Mouse (Mus musculus) myocyte (in vitro differentiated cells): ENCODE measurements at regions not wholly inside any gene's neighbourhood (a gene's known extent, or its start where the extent isn't known, plus 50 kb on each side); places are given as distances from the start of the nearest gene placed in this dataset.
A peak's percentile ranks its signal among the peaks of the same experiment; 100 is the strongest.

Source experiments
- H3K27me3 ChIP-seq: one replicate; pipeline ENCODE4 v1.6.1; 2011; ENCODE audit not compliant: control insufficient read depth, insufficient read depth, insufficient read length
- H3K36me3 ChIP-seq: one replicate; pipeline ENCODE4 v1.6.1; 2011; ENCODE audit not compliant: control insufficient read depth, insufficient read depth
- H3K4me2 ChIP-seq: one replicate; pipeline ENCODE4 v1.6.1; 2011; ENCODE audit warnings: low read depth, control low read depth
- H3K4me3 ChIP-seq: one replicate; pipeline ENCODE4 v1.5.1; 2011; ENCODE audit warnings: mild to moderate bottlenecking, control low read depth, moderate library complexity
- H3K79me2 ChIP-seq: one replicate; pipeline ENCODE4 v1.6.1; 2011; ENCODE audit not compliant: control insufficient read depth, insufficient read depth
- H3ac ChIP-seq: one replicate; pipeline ENCODE4 v1.6.1; 2011; ENCODE audit not compliant: control insufficient read depth, insufficient read length
- CEBPB ChIP-seq: IDR thresholded peaks from 2 replicates; pipeline ENCODE4 v1.6.1; 2011; ENCODE audit warnings: mild to moderate bottlenecking, moderate library complexity; ENCODE audit not compliant: poor library complexity, insufficient read depth, severe bottlenecking
- E2F4 ChIP-seq: IDR thresholded peaks from one replicate; pipeline ENCODE4 v1.6.1; 2011; ENCODE audit warnings: mild to moderate bottlenecking, control low read depth, moderate library complexity; ENCODE audit not compliant: insufficient read depth
- MAX ChIP-seq: IDR thresholded peaks from one replicate; pipeline ENCODE4 v1.6.1; 2011; ENCODE audit warnings: low read depth, mild to moderate bottlenecking, control low read depth
- MYOD1 ChIP-seq, 3 experiments: IDR thresholded peaks; one replicate each; pipeline ENCODE4 v1.6.1; 2011; ENCODE audit warnings: control low read depth in 2 of 3, low read depth in 2 of 3, mild to moderate bottlenecking in 2 of 3, moderate library complexity in 1 of 3; ENCODE audit not compliant: insufficient read length in 2 of 3, control insufficient read depth in 1 of 3
- MYOG ChIP-seq, 3 experiments: IDR thresholded peaks; one replicate each; pipeline ENCODE4 v1.6.1; 2011; ENCODE audit warnings: control low read depth in 2 of 3, low read depth in 2 of 3, mild to moderate bottlenecking in 2 of 3; ENCODE audit not compliant: insufficient read length in 2 of 3, control insufficient read depth in 1 of 3, insufficient read depth in 1 of 3
- POLR2A ChIP-seq: IDR thresholded peaks from one replicate; pipeline ENCODE4 v1.6.1; 2011; ENCODE audit warnings: low read depth, mild to moderate bottlenecking, control low read depth, moderate library complexity; ENCODE audit not compliant: insufficient read length
- POLR2AphosphoS2 ChIP-seq: IDR thresholded peaks from one replicate; pipeline ENCODE4 v1.6.1; 2011; ENCODE audit warnings: low read depth, control low read depth; ENCODE audit not compliant: insufficient read length
- REST ChIP-seq: IDR thresholded peaks from one replicate; pipeline ENCODE4 v1.6.1; 2011; ENCODE audit warnings: mild to moderate bottlenecking, control low read depth, moderate library complexity; ENCODE audit not compliant: insufficient read depth, insufficient read length
- SRF ChIP-seq: IDR thresholded peaks from one replicate; pipeline ENCODE4 v1.6.1; 2011; ENCODE audit warnings: low read depth; ENCODE audit not compliant: control insufficient read depth, insufficient read length
- TCF12 ChIP-seq: IDR thresholded peaks from one replicate; pipeline ENCODE4 v1.6.1; 2011; ENCODE audit warnings: mild to moderate bottlenecking, control low read depth; ENCODE audit not compliant: poor library complexity, insufficient read depth, severe bottlenecking
- TCF3 ChIP-seq: IDR thresholded peaks from one replicate; pipeline ENCODE4 v1.6.1; 2011; ENCODE audit warnings: low read depth, control low read depth; ENCODE audit not compliant: insufficient read length
- USF1 ChIP-seq: IDR thresholded peaks from one replicate; pipeline ENCODE4 v1.6.1; 2011; ENCODE audit warnings: low read depth, mild to moderate bottlenecking, control low read depth, moderate library complexity

DNA sequence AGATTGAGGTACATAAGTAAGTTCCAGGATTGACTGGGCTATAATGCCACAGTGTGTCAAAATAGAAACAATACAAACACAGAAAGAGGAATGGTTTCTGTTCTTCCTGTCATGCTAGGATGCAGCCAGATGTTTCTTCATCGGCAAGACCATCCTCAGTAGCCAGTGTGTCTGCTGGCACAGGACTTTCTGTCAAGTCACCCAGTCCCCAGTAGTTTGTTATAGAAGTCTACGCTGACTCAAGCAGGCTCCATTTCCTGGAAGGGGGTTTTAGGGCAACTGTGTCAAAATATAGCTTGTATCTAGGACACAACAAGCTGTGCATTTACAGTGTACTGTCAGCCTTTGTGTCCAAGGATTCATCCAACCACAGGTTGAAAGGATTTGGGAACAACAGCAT lies 86.7 kb upstream of the Egln3 start:
- H3K36me3 ChIP-seq: no peaks in the 10 kb centered on the region
- no peak overlapping the region for H3K4me2 ChIP-seq
- no peaks in the 10 kb centered on the region for H3K79me2 ChIP-seq
- TF ChIP-seq MYOD1 (IDR thresholded peaks at IDR 0.05; ENCODE audit: control insufficient read depth in 1 of 3, insufficient read length in 2 of 3, low read depth in 2 of 3) (no peak), REST (no peak), E2F4 (no peak), POLR2AphosphoS2 (no peak), TCF3 (no peak), SRF (no peak), TCF12 (no peak), USF1 (no peak), MYOG (IDR thresholded peaks at IDR 0.05; ENCODE audit: control insufficient read depth in 1 of 3, insufficient read depth in 1 of 3, insufficient read length in 2 of 3, low read depth in 2 of 3) (no peak), POLR2A (no peak), CEBPB (no peak), MAX (no peak)
- H3K27me3 ChIP-seq: no peaks in the 10 kb centered on the region
- no peak overlapping the region for H3K4me3 ChIP-seq
- no peak overlapping the region for H3ac ChIP-seq

DNA sequence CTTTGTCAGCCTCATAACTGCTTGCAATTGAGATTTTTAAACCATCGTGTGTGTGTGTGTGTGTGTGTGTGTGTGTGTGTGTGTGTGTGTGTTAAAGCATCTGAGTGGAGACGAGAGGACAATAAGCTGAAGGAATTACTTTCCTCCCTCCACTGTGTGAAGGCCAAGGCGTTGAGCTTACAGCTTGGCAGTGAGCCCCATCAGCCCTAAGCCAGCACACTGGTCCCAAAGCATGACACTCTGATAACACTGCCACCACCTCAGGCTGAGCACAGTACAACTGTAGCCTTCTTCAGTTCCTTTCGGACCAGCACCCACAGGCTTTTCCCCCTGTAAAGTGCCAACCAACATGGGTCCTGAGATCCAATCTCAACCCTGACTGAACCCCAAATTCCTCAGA lies 85.1 kb upstream of the Egln3 start:
- no peak for TF ChIP-seq POLR2AphosphoS2
- TF ChIP-seq POLR2A: no peak
- TF ChIP-seq MAX: no peak
- no peak for TF ChIP-seq USF1
- TF ChIP-seq MYOD1 (IDR thresholded peaks at IDR 0.05; ENCODE audit: control insufficient read depth in 1 of 3, insufficient read length in 2 of 3, low read depth in 2 of 3): no peak
- no peak for TF ChIP-seq TCF12
- no peak for TF ChIP-seq SRF
- no peak for TF ChIP-seq E2F4
- no peak for TF ChIP-seq CEBPB
- no peak for TF ChIP-seq TCF3
- TF ChIP-seq MYOG (IDR thresholded peaks at IDR 0.05; ENCODE audit: control insufficient read depth in 1 of 3, insufficient read depth in 1 of 3, insufficient read length in 2 of 3, low read depth in 2 of 3): no peak
- TF ChIP-seq REST: no peak
- Histone ChIP-seq H3ac (no peak overlapping the region), H3K79me2 (no peaks in the 10 kb centered on the region), H3K27me3 (no peaks in the 10 kb centered on the region), H3K36me3 (no peaks in the 10 kb centered on the region), H3K4me2 (no peak overlapping the region), H3K4me3 (no peak overlapping the region)

DNA sequence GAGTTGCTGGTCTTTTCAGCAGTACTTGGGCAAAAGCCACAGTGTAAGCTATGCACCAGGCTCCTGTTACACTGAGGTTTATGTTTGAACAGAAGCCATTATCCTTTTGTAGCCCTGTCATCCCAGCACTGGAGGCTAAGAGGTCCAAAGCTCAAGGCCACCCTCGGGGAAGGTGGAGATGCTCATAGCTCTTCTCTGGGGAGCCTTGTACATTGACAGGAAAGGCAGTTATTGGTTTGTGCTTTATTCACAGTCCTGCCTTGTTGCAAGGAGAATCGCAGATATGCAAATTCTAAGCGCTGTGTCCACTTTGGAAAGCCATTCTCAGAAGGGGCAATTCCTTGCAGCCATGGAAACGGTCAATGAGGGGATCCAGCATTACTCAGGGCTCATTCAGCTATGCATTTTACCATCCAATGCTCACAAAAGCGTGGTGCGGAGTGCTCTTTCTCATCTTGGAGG lies 84.4 kb upstream of the Egln3 start:
- Histone ChIP-seq H3K4me2 (peak overlapping the region; percentile 32), H3K27me3 (no peaks in the 10 kb centered on the region), H3K79me2 (no peaks in the 10 kb centered on the region), H3K4me3 (no peak overlapping the region), H3K36me3 (no peaks in the 10 kb centered on the region), H3ac (no peak overlapping the region)
- TF ChIP-seq MAX (no peak), REST (no peak), SRF (no peak), MYOD1 (IDR thresholded peaks at IDR 0.05; ENCODE audit: control insufficient read depth in 1 of 3, insufficient read length in 2 of 3, low read depth in 2 of 3) (no peak), USF1 (no peak), POLR2AphosphoS2 (no peak), POLR2A (no peak), TCF3 (no peak), MYOG (IDR thresholded peaks at IDR 0.05; ENCODE audit: control insufficient read depth in 1 of 3, insufficient read depth in 1 of 3, insufficient read length in 2 of 3, low read depth in 2 of 3) (no peak), CEBPB (no peak), E2F4 (no peak), TCF12 (no peak)

DNA sequence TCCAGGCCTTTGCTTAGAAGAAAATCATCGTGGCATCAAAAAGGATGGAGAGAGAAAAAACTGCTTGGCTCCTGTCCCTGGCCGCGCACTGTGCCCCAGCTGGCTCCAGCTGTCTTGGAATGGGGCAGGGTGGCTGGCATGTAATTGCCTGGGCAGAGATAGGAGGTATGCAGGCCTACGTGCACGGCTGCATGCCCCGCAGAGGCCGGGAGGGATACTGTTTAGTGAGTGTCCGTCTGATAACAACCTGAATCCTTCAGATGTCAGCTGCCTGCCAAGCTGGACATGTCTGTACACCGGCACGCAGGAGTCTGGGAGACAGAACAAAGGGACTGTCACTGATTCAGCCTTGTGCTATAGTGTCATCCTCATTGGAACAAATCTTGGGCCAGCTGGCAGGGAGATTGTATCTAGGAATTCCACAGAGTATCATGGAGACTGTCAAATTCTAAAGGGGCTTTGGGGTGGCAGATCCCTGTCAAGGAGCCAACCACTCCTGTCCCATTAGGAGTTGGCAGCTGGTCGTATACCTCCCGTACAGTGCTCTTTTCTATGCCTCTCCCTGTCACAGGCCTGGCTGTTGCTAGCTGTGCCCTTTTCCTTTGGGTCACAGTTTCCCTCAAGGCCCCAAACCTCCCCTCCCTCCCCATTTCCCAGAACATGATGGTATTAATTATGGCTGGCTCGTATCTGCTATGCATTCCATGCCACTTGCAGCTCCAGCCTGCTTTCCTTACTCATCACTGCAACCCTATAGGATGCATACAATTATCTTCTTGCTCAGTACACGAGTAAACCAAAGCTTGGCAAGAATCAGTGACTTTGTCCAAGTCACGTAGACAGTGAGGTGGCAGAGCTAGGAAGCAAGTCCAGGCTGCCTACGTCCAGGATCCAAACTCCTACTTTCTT lies 83.5 kb upstream of the Egln3 start:
- peak in 2 of 3 experiments; percentile 76 to 92 for TF ChIP-seq MYOG (IDR thresholded peaks at IDR 0.05; ENCODE audit: control insufficient read depth in 1 of 3, insufficient read depth in 1 of 3, insufficient read length in 2 of 3, low read depth in 2 of 3)
- TF ChIP-seq POLR2AphosphoS2: no peak
- no peak for TF ChIP-seq POLR2A
- TF ChIP-seq REST: no peak
- no peak for TF ChIP-seq MAX
- TF ChIP-seq TCF3: peak; percentile 81
- TF ChIP-seq MYOD1 (IDR thresholded peaks at IDR 0.05; ENCODE audit: control insufficient read depth in 1 of 3, insufficient read length in 2 of 3, low read depth in 2 of 3): peak in 2 of 3 experiments; percentile 78 to 86
- peak; percentile 37 for TF ChIP-seq TCF12
- Histone ChIP-seq H3K4me2 (peak overlapping the region; percentile 32), H3K27me3 (no peaks in the 10 kb centered on the region), H3K36me3 (no peaks in the 10 kb centered on the region), H3ac (no peak overlapping the region), H3K79me2 (no peaks in the 10 kb centered on the region), H3K4me3 (no peak overlapping the region)
